Mouse (Mus musculus) spleen, adult 2 months (tissue): ENCODE results near the gene Mettl24.

Source experiments
- CTCF ChIP-seq: fragments of 200-500 bp; IDR thresholded peaks from 2 replicates; pipeline ENCODE4 v1.5.1; 2011; ENCODE audit warnings: mild to moderate bottlenecking, inconsistent platforms; ENCODE audit not compliant: insufficient read depth, insufficient read length, insufficient replicate concordance; ENCODE audit errors: extremely low read depth
- POLR2A ChIP-seq: fragments of 200-500 bp; IDR thresholded peaks from 2 replicates; pipeline ENCODE4 v1.6.1; 2011; ENCODE audit warnings: low read depth, low read length, inconsistent platforms

DNA sequence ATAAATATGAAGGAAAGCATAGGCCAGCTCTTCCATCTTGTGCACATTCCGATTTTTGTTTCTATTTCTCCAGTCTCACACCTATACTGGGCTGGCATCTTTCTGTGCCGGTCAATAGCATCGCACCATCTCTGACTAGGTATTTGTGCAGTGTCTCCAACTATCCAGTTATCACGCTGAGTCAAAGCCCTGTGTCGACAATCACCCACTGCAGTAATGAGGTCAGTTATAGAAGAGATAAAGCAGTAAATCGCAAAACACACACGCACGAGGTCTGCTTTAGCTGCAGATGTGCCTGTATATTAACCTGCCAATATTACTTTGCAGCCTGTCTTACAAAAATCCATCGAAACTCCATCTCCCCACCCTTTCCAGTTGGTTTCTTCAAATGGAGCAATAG lies 30.7 kb downstream of the Mettl24 start:
- no peak for TF ChIP-seq POLR2A
- no peak for TF ChIP-seq CTCF
